Mouse (Mus musculus) liver, embryonic 11.5 days (tissue): Measurements from ENCODE around the gene 1810055G02Rik. TPM values are rescaled to one million over a fixed set of nuclear protein-coding genes. Genes with fewer than 3 reads are reported as not detected.

Experiments used
- ATAC-seq: fragments of 200-750 bp; cut with Nextera tagmentation; replicated peaks from 2 replicates; pipeline ENCODE4 v1.8.0; 2017; ENCODE audit warnings: moderate number of reproducible peaks, mild to moderate bottlenecking, moderate TSS enrichment, moderate library complexity; ENCODE audit not compliant: low FRiP score
- DNase-seq: peaks from one replicate; pipeline ENCODE4 v3.0.0-alpha.2; 2017; ENCODE audit warnings: low spot score
- H3K27ac ChIP-seq: fragments of 300-500 bp; sonication (generic); 2 replicates; pipeline ENCODE4 v1.5.1; 2014; ENCODE audit warnings: mild to moderate bottlenecking, low read depth, low read length, control low read depth
- H3K27me3 ChIP-seq: fragments of 300-500 bp; sonication (generic); replicated peaks from 2 replicates; pipeline ENCODE4 v1.6.1; 2014; ENCODE audit warnings: low read length, mixed read lengths; ENCODE audit not compliant: control insufficient read depth, insufficient read depth
- H3K36me3 ChIP-seq: fragments of 300-500 bp; sonication (generic); 2 replicates; pipeline ENCODE4 v1.6.1; 2014; ENCODE audit warnings: mild to moderate bottlenecking, low read length, moderate library complexity, mixed read lengths; ENCODE audit not compliant: control insufficient read depth, insufficient read depth
- H3K4me1 ChIP-seq: fragments of 300-500 bp; sonication (generic); replicated peaks from 2 replicates; pipeline ENCODE4 v1.6.1; 2014; ENCODE audit warnings: low read length, mixed read lengths; ENCODE audit not compliant: control insufficient read depth, insufficient read depth
- H3K4me2 ChIP-seq: fragments of 300-500 bp; sonication (generic); 2 replicates; pipeline ENCODE4 v1.6.1; 2014; ENCODE audit warnings: mild to moderate bottlenecking, control low read depth, moderate library complexity
- H3K4me3 ChIP-seq: fragments of 300-500 bp; sonication (generic); 2 replicates; pipeline ENCODE4 v1.5.1; 2014; ENCODE audit warnings: low read depth, low read length, control low read depth
- H3K9ac ChIP-seq: fragments of 300-500 bp; sonication (generic); 2 replicates; pipeline ENCODE4 v1.6.1; 2014; ENCODE audit warnings: low read depth, low read length, control low read depth
- H3K9me3 ChIP-seq: fragments of 300-500 bp; sonication (generic); 2 replicates; pipeline ENCODE4 v1.6.1; 2016; ENCODE audit warnings: low read length, inconsistent platforms, mixed read lengths; ENCODE audit not compliant: control insufficient read depth
- WGBS: fragments of 180-500 bp; shearing (Covaris S2); extraction: QIAGEN DNeasy Blood & Tissue Kit; methylation state at CpG from one replicate; pipeline ENCODE4 v1.1.7; 2014; 5-methylcytosine and 5-hydroxymethylcytosine counted together
- polyA plus RNA-seq: library from polyadenylated mRNA; unstranded; fragments of >200 nt; fragmentation: Nextera tagmentation; extraction: Ambion mirVana; gene quantifications from 2 replicates; pipeline ENCODE4 v1.2.1, GENCODE M21; 2014

Gene 1810055G02Rik
- 27.9 and 31.3 TPM in 2 replicates for polyA plus RNA-seq

- under 1% methylated on average over 61 of the region's 61 CpGs for WGBS
- peak within 1 kb of the TSS; percentile 82 for H3K9ac ChIP-seq
- peak within 1 kb of the TSS; percentile 85 for H3K4me3 ChIP-seq
- DNase-seq (peak; percentile 96), ATAC-seq (peak; percentile 97)
- H3K36me3 ChIP-seq = 0 out of 2 replicates have a peak, but pooled peaks cover 5% of the 10 kb centered on the region
- peak within 1 kb of the TSS; percentile 76 for H3K27ac ChIP-seq
- H3K4me1 ChIP-seq = peaks cover 13% of the 10 kb centered on the region
- H3K27me3 ChIP-seq = no peaks in the 10 kb centered on the region
- H3K9me3 ChIP-seq = no peaks in the 10 kb centered on the region
- peak within 1 kb of the TSS; percentile 67 for H3K4me2 ChIP-seq
Observed at GRCm38 (mm10) chr19:3708078-3709012, at the start of gene 1810055G02Rik. TSS of gene 1810055G02Rik (plus strand) at chr19:3708293.

- ATAC-seq (no peak), DNase-seq (no peak)
- peaks cover 51% of the 10 kb centered on the region for H3K4me1 ChIP-seq
- H3K4me3 ChIP-seq = no peak overlapping the region
- H3K9ac ChIP-seq = no peak overlapping the region
- no peak overlapping the region for H3K27ac ChIP-seq
- no peaks in the 10 kb centered on the region for H3K9me3 ChIP-seq
- H3K27me3 ChIP-seq = no peaks in the 10 kb centered on the region
- 27% methylated on average over 5 of the region's 5 CpGs for WGBS
- no peaks in the 10 kb centered on the region for H3K36me3 ChIP-seq
- peak overlapping the region; percentile 19; the same call in 1 of the 2 replicates for H3K4me2 ChIP-seq
Observed at GRCm38 (mm10) chr19:3665510-3665909, 42.6 kb upstream of the 1810055G02Rik start.

- no peak overlapping the region for H3K4me2 ChIP-seq
- H3K9me3 ChIP-seq = no peaks in the 10 kb centered on the region
- DNase-seq (no peak), ATAC-seq (no peak)
- no peak overlapping the region for H3K9ac ChIP-seq
- H3K4me1 ChIP-seq = peaks cover 52% of the 10 kb centered on the region
- no peak overlapping the region for H3K4me3 ChIP-seq
- WGBS = 84% methylated on average over 2 of the region's 2 CpGs
- H3K27ac ChIP-seq = peak overlapping the region; percentile 26; the same call in 1 of the 2 replicates
- H3K27me3 ChIP-seq = no peaks in the 10 kb centered on the region
- no peaks in the 10 kb centered on the region for H3K36me3 ChIP-seq
Observed at GRCm38 (mm10) chr19:3666632-3667031, 41.5 kb upstream of the 1810055G02Rik start.

- 53% methylated on average over 6 of the region's 6 CpGs for WGBS
- H3K9ac ChIP-seq = no peak overlapping the region
- H3K27ac ChIP-seq = peak overlapping the region; percentile 8; the same call in 1 of the 2 replicates
- H3K4me1 ChIP-seq = peaks cover 52% of the 10 kb centered on the region
- H3K27me3 ChIP-seq = no peaks in the 10 kb centered on the region
- H3K4me2 ChIP-seq = no peak overlapping the region
- no peak overlapping the region for H3K4me3 ChIP-seq
- ATAC-seq (no peak), DNase-seq (no peak)
- no peaks in the 10 kb centered on the region for H3K36me3 ChIP-seq
- H3K9me3 ChIP-seq = no peaks in the 10 kb centered on the region
Observed at GRCm38 (mm10) chr19:3667155-3667895, 40.8 kb upstream of the 1810055G02Rik start.

- WGBS = 73% methylated on average over 11 of the region's 11 CpGs
- Histone ChIP-seq H3K27me3 (no peaks in the 10 kb centered on the region), H3K9me3 (0 out of 2 replicates have a peak, but pooled peaks cover under 1% of the 10 kb centered on the region), H3K4me2 (no peak overlapping the region), H3K9ac (no peak overlapping the region), H3K4me1 (peaks cover 52% of the 10 kb centered on the region), H3K36me3 (peaks cover under 1% of the 10 kb centered on the region; the same call in 1 of the 2 replicates), H3K27ac (peak overlapping the region; percentile 8; the same call in 1 of the 2 replicates), H3K4me3 (no peak overlapping the region)
- DNase-seq (no peak), ATAC-seq (no peak)
Observed at GRCm38 (mm10) chr19:3667979-3668378, 40.1 kb upstream of the 1810055G02Rik start.

- Histone ChIP-seq H3K27me3 (no peaks in the 10 kb centered on the region), H3K9ac (no peak overlapping the region), H3K27ac (no peak overlapping the region), H3K4me2 (no peak overlapping the region), H3K9me3 (0 out of 2 replicates have a peak, but pooled peaks cover 5% of the 10 kb centered on the region), H3K36me3 (peaks cover 5% of the 10 kb centered on the region), H3K4me3 (no peak overlapping the region), H3K4me1 (peaks cover 52% of the 10 kb centered on the region)
- WGBS = 74% methylated on average over 10 of the region's 10 CpGs
- ATAC-seq = no peak
- no peak for DNase-seq
Observed at GRCm38 (mm10) chr19:3668551-3668950, 39.5 kb upstream of the 1810055G02Rik start.

GRCm38 (mm10) chr19:3669100-3669499 lies 39.0 kb upstream of the 1810055G02Rik start:
- Histone ChIP-seq H3K27me3 (no peaks in the 10 kb centered on the region), H3K9me3 (0 out of 2 replicates have a peak, but pooled peaks cover 5% of the 10 kb centered on the region), H3K36me3 (peaks cover 5% of the 10 kb centered on the region), H3K4me2 (0 out of 2 replicates have a peak overlapping the region, but pooled peaks have one; percentile 2), H3K27ac (no peak overlapping the region), H3K4me3 (no peak overlapping the region), H3K4me1 (peaks cover 55% of the 10 kb centered on the region), H3K9ac (no peak overlapping the region)
- DNase-seq = no peak
- 39% methylated on average over 13 of the region's 13 CpGs for WGBS
- ATAC-seq = no peak

- ATAC-seq (no peak), DNase-seq (no peak)
- H3K27ac ChIP-seq = no peak overlapping the region
- WGBS = 86% methylated on average over 2 of the region's 2 CpGs
- H3K4me3 ChIP-seq = no peak overlapping the region
- H3K9ac ChIP-seq = no peak overlapping the region
- H3K9me3 ChIP-seq = 0 out of 2 replicates have a peak, but pooled peaks cover 5% of the 10 kb centered on the region
- H3K4me2 ChIP-seq = no peak overlapping the region
- H3K4me1 ChIP-seq = peaks cover 26% of the 10 kb centered on the region
- H3K27me3 ChIP-seq = no peaks in the 10 kb centered on the region
- peaks cover 5% of the 10 kb centered on the region for H3K36me3 ChIP-seq
Observed at GRCm38 (mm10) chr19:3673149-3673548, 34.9 kb upstream of the 1810055G02Rik start.
